ENCODE assay signal across 9 mouse cellular contexts in the genomic region with DNA sequence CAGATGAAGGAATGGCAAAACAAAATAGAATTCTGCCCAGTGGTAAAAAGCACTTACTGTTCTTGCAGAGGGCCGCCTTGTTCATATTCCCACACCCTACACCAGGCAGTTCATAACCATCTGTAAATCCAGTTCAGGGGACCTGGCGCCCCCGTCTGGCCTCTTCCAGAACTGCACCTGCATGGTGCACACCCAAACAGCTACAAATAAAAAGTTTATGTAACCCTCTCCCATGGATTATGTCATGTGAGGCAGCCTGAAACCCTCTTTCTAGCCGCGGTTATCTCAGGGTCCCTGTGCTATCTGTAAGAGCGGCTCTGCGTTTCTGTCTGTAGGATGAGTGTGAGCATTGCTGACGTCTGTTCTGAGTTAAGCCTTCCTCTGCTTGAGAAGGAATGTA. TPM values are rescaled to one million over a fixed set of nuclear protein-coding genes. Genes with fewer than 3 reads are reported as not detected.
DNase-seq lines count a peak whose midpoint lies in the region; ATAC-seq and TF ChIP-seq lines count a peak whose summit lies in the region.
"Had no signal": no experiment of that assay in that cellular context is flagged by ENCODE, and none has a peak within 500 bp of the region (broad histone marks: within the 10 kb centered on the region; RNA-seq: fewer than 3 reads in every experiment).

No protein-coding gene starts in this region.

- DNase-seq in heart, adult 11 months = peak; percentile 94
- DNase-seq in 416B (ENCODE audit: low read depth) (peak; percentile 88), adipocyte (ENCODE audit: low spot score) (peak; percentile 52)
- DNase-seq in layer of hippocampus, adult 2 months (ENCODE audit: low spot score in 2 of 2) = peak in 1 of 2 experiments; percentile 57
- no peak for DNase-seq in frontal cortex, postnatal 14 days (ENCODE audit: low spot score in 2 of 2)

- TF ChIP-seq CTCF in layer of hippocampus, adult 2 months (conservative IDR thresholded peaks at IDR 0.05) = peak; percentile 89

- H3K27ac ChIP-seq in heart, embryonic 12.5 days (ENCODE audit: poor library complexity, severe bottlenecking) = no peak overlapping the region
- no peak overlapping the region for H3K27ac ChIP-seq in layer of hippocampus, adult 2 months

- 16% methylated on average over 8 of the region's 8 CpGs for WGBS in heart, embryonic 12.5 days

- H3K4me2 ChIP-seq in heart, embryonic 12.5 days = no peak overlapping the region

- peaks cover 6% of the 10 kb centered on the region; the same call in 1 of the 2 replicates for H3K9me3 ChIP-seq in heart, embryonic 12.5 days (replicated peaks)

- H3K4me1 ChIP-seq in heart, embryonic 12.5 days (replicated peaks) = no peaks in the 10 kb centered on the region

- H3K27me3 ChIP-seq in heart, embryonic 12.5 days (replicated peaks) = no peaks in the 10 kb centered on the region

- ATAC-seq in heart, embryonic 12.5 days (ENCODE audit: insufficient number of reproducible peaks, low FRiP score) = no peak
- ATAC-seq in erythroid progenitor cell, adult 5-6 weeks (replicated peaks; ENCODE audit: low FRiP score, poor library complexity, severe bottlenecking) = peak; percentile 76
- peak; percentile 76 for ATAC-seq in megakaryocyte, adult 5-6 weeks (ENCODE audit: poor library complexity, severe bottlenecking)

- no peaks in the 10 kb centered on the region for H3K36me3 ChIP-seq in heart, embryonic 12.5 days

- no peak overlapping the region for H3K4me3 ChIP-seq in heart, embryonic 12.5 days
- no peak overlapping the region for H3K4me3 ChIP-seq in layer of hippocampus, adult 2 months

- no peak overlapping the region for H3K9ac ChIP-seq in heart, embryonic 12.5 days

RNA-seq across cellular contexts. Expression of gene Scarb1, which starts 7.6 kb away (rescaled TPM):
- 74.3 and 75.2 TPM in 2 replicates for polyA plus RNA-seq in heart, embryonic 12.5 days (2016; fragmentation: Nextera tagmentation; extraction: Ambion mirVana)
- 33.9 and 39.0 TPM in 2 replicates for total RNA-seq in erythroid progenitor cell, adult 5-6 weeks (2015; ENCODE audit: low replicate concordance)
- total RNA-seq in erythroid progenitor cell, adult 5-6 weeks (2017; ENCODE audit: low replicate concordance) = 35.3 and 44.2 TPM in 2 replicates
- 10 to 100 TPM; 34.5 to 35.1 TPM for total RNA-seq in layer of hippocampus, adult 2 months (2021)
- 88.7 and 92.9 TPM in 2 replicates for total RNA-seq in megakaryocyte, adult 5-6 weeks (2015)
- total RNA-seq in megakaryocyte, adult 5-6 weeks (2017) = 86.3 and 88.2 TPM in 2 replicates

RNA-seq across cellular contexts. Expression of gene Gm10382, which starts 40.6 kb away (rescaled TPM):
- 0.28 and 0.67 TPM in 2 replicates for polyA plus RNA-seq in heart, embryonic 12.5 days (2016; fragmentation: Nextera tagmentation; extraction: Ambion mirVana)
- total RNA-seq in erythroid progenitor cell, adult 5-6 weeks (2015; ENCODE audit: low replicate concordance) = not detected in 2 replicates
- total RNA-seq in erythroid progenitor cell, adult 5-6 weeks (2017; ENCODE audit: low replicate concordance) = not detected in 2 replicates
- total RNA-seq in layer of hippocampus, adult 2 months (2021) = not detected
- not detected in 2 replicates for total RNA-seq in megakaryocyte, adult 5-6 weeks (2015)
- total RNA-seq in megakaryocyte, adult 5-6 weeks (2017) = 0.11 TPM in 1 of 2 replicates, not detected in the other
- polyA plus RNA-seq: large intestine, adult 2 months had no signal

RNA-seq across cellular contexts. Expression of gene Ubc, which starts 41.5 kb away (rescaled TPM):
- polyA plus RNA-seq in heart, embryonic 12.5 days (2016; fragmentation: Nextera tagmentation; extraction: Ambion mirVana) = 840 and 852 TPM in 2 replicates
- total RNA-seq in erythroid progenitor cell, adult 5-6 weeks (2015; ENCODE audit: low replicate concordance) = 158 and 186 TPM in 2 replicates
- total RNA-seq in erythroid progenitor cell, adult 5-6 weeks (2017; ENCODE audit: low replicate concordance) = 215 and 222 TPM in 2 replicates
- total RNA-seq in layer of hippocampus, adult 2 months (2021) = 100 to 1,000 TPM; 713 to 818 TPM
- total RNA-seq in megakaryocyte, adult 5-6 weeks (2015) = 260 and 265 TPM in 2 replicates
- 355 and 414 TPM in 2 replicates for total RNA-seq in megakaryocyte, adult 5-6 weeks (2017)

Comparison
In these comparisons a context has a peak if more than half of its experiments do, and no peak if none do; other contexts are left out.
1. DNase-seq: peak in heart, adult 11 months (single experiment), 416B (single experiment) and adipocyte (single experiment); none in frontal cortex, postnatal 14 days (0 of 2).